Mouse (Mus musculus): Measurements from ENCODE around the gene Xrra1. TPM values are rescaled to one million over a fixed set of nuclear protein-coding genes. Genes with fewer than 3 reads are reported as not detected.
A peak's percentile ranks its signal among the peaks of the same experiment; 100 is the strongest.

The Xrra1 gene
- polyA plus RNA-seq, 1 experiment from 2014 or later: 0.07 TPM

DNA sequence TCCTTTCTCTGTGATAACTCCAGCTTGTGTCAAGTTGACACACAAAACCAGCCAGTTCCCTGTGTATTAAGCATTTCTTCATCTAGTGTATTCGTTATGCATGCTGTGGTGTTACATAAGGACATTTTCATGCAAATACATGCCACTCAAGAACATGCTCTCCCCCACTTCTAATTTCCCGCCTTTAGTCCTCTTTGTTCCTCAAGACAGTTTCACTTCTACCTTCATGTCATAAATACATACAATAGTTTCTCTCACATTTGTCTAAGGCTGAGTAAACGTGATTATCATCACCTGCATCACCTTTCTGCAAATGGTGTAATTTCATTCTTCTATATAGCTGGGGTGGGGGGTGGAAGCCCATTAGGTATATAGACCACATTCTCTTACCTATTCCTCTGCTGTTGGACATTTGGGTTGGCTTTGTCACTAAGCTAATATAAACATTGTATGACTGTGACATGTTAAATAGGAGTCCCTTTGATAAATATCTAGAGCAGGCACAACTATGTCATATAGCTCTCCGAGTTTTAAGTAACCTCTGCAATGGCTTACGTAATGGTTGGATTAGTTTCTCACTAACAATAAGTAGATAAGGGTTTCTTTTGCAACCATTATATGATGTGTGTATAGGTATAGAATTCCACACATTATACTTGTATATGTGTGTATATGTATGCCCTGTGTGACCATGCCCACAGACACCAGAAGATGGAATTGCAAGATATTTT is 25.6 kb upstream of the Xrra1 start:
- Histone ChIP-seq H3K4me2 (ENCODE audit: low read depth, low read length) (no peak overlapping the region), H3K27me3 (ENCODE audit: insufficient read depth, low read length) (no peaks in the 10 kb centered on the region), H3K9me3 (ENCODE audit: low read length) (no peaks in the 10 kb centered on the region), H3K27ac (ENCODE audit: low read depth) (no peak overlapping the region), H3K4me1 (ENCODE audit: insufficient read depth) (peaks cover 9% of the 10 kb centered on the region), H3K36me3 (replicated peaks; ENCODE audit: insufficient read depth, low read length) (peaks cover 4% of the 10 kb centered on the region), H3K4me3 (ENCODE audit: low read depth, low read length) (no peak overlapping the region), H3K9ac (replicated peaks) (no peak overlapping the region)
- no peak for ATAC-seq
- 66% methylated on average over 5 of the region's 5 CpGs for WGBS (ENCODE audit: insufficient replicate concordance)
- no peak for TF ChIP-seq EP300 (IDR thresholded peaks at IDR 0.05; ENCODE audit: low read depth)
- DNase-seq: no peak

DNA sequence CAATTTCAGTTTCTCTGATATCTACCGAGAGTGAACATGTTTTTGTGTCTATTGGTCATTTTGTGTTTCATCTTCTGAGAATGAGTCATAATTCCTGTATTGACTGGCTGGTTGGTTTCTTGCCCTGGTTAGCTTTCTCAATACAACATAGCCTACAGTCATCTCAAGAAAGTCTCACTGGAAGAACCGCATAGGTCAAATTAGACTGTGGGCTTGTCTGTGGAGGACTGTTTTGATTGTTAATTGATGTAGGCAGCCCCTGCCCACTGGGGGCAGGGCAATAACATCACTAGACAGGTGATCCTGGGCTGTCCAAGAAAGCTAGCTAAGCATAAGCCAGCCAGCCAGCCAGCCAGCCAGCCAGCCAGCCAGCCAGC is 25.1 kb upstream of the Xrra1 start:
- H3K4me2 ChIP-seq (ENCODE audit: low read depth, low read length): no peak overlapping the region
- WGBS (ENCODE audit: insufficient replicate concordance): 80% methylated on average over 2 of the region's 2 CpGs
- H3K9me3 ChIP-seq (ENCODE audit: low read length): no peaks in the 10 kb centered on the region
- no peak overlapping the region for H3K4me3 ChIP-seq (ENCODE audit: low read depth, low read length)
- DNase-seq: no peak
- ATAC-seq: no peak
- no peak for TF ChIP-seq EP300 (IDR thresholded peaks at IDR 0.05; ENCODE audit: low read depth)
- no peak for TF ChIP-seq CTCF (IDR thresholded peaks at IDR 0.05; ENCODE audit: low read depth)
- peaks cover 9% of the 10 kb centered on the region for H3K36me3 ChIP-seq (replicated peaks; ENCODE audit: insufficient read depth, low read length)
- no peak overlapping the region for H3K27ac ChIP-seq (ENCODE audit: low read depth)
- H3K9ac ChIP-seq (replicated peaks): no peak overlapping the region
- H3K4me1 ChIP-seq (ENCODE audit: insufficient read depth): peaks cover 8% of the 10 kb centered on the region
- no peaks in the 10 kb centered on the region for H3K27me3 ChIP-seq (ENCODE audit: insufficient read depth, low read length)

DNA sequence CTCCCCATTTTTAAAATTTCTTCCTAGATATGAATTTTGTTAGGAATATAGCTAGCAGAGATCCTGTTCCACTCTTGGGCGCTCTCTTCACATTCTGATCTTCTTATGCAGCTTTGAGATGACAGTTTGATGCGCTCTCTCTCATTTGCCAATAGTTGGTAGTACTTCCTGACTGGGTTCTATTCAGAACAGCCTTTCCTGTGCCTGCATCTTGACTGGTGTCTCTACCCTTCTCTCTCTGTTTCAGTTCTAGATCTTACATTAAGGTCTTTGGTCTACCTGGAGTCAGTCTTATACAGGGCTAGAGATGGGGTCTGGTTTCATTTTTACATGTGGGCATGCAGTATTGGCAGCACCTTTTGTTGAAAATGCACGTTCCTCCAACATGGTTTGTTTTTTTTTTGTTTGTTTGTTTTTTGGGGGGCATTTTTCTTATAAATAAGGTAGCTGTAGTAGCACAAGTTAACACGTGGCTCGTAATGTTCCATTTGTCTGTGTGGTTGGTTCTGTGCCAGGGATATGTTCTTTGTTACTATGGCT is 24.5 kb upstream of the Xrra1 start:
- Histone ChIP-seq H3K27me3 (ENCODE audit: insufficient read depth, low read length) (no peaks in the 10 kb centered on the region), H3K4me3 (ENCODE audit: low read depth, low read length) (no peak overlapping the region), H3K36me3 (replicated peaks; ENCODE audit: insufficient read depth, low read length) (peaks cover 9% of the 10 kb centered on the region), H3K27ac (ENCODE audit: low read depth) (no peak overlapping the region), H3K4me1 (ENCODE audit: insufficient read depth) (peaks cover 10% of the 10 kb centered on the region), H3K9ac (replicated peaks) (no peak overlapping the region), H3K9me3 (ENCODE audit: low read length) (no peaks in the 10 kb centered on the region), H3K4me2 (ENCODE audit: low read depth, low read length) (no peak overlapping the region)
- ATAC-seq: no peak
- DNase-seq: no peak
- TF ChIP-seq EP300 (IDR thresholded peaks at IDR 0.05; ENCODE audit: low read depth) (no peak), CTCF (IDR thresholded peaks at IDR 0.05; ENCODE audit: low read depth) (no peak)
- 76% methylated on average over 5 of the region's 5 CpGs for WGBS (ENCODE audit: insufficient replicate concordance)

DNA sequence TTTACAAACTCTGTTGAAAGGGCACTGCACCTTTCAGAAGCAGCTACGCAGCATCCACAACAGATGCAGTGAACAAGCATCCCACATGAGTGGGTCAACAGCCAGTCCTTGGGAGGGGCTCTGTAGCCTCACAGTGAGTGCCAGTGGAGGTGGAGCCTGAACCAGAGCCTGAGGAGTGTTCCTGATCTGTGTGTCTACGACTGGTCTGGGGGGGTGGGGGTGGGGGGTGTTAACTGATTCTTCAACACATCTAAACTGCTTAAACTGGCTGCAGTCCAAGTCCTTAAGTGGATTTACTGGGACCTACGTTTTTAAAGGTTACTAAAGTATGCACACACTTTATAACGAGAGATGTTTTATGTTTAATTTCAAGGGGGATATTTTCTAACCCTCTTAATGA is 22.1 kb upstream of the Xrra1 start:
- H3K4me2 ChIP-seq (ENCODE audit: low read depth, low read length): no peak overlapping the region
- H3K27me3 ChIP-seq (ENCODE audit: insufficient read depth, low read length): no peaks in the 10 kb centered on the region
- peaks cover 10% of the 10 kb centered on the region for H3K4me1 ChIP-seq (ENCODE audit: insufficient read depth)
- no peak overlapping the region for H3K27ac ChIP-seq (ENCODE audit: low read depth)
- 63% methylated on average over 4 of the region's 4 CpGs for WGBS (ENCODE audit: insufficient replicate concordance)
- ATAC-seq (no peak), DNase-seq (no peak)
- H3K9me3 ChIP-seq (ENCODE audit: low read length): no peaks in the 10 kb centered on the region
- peaks cover 24% of the 10 kb centered on the region for H3K36me3 ChIP-seq (replicated peaks; ENCODE audit: insufficient read depth, low read length)
- TF ChIP-seq CTCF (IDR thresholded peaks at IDR 0.05; ENCODE audit: low read depth) (no peak), EP300 (IDR thresholded peaks at IDR 0.05; ENCODE audit: low read depth) (no peak)
- H3K9ac ChIP-seq (replicated peaks): no peak overlapping the region
- no peak overlapping the region for H3K4me3 ChIP-seq (ENCODE audit: low read depth, low read length)

DNA sequence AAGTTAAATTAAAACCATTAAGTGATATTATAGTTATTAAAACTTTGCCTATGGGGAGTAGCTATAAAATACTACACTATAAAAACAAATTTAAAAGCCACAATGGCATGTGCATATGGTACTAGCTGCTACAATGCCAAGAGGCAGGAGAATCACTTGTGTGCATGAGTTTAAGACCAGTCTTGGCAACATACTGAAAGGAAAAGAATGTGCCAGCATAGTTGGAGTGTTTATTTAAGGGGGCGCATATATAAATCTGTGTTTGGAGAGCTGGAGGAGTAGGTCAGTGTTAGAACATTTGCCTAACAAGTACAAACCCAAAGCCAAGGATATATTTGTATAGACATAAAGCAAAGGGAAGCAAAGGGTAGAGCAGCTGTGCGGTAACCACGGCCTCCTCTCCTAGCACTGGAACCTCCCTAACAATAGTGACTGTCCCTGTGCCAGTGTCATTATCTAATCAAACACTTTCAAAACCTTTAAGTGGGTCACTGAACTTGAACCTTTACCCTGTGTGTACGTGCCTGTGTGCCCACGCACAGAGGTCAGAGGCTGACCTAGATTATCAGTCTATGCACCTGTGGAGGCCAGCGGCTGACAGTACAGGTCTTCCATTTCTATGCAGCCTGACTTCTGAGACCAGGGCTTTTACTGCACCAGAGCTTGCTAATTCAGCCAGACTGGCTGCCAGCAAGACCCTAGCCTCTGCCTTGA is 21.4 kb upstream of the Xrra1 start:
- H3K9me3 ChIP-seq (ENCODE audit: low read length): no peaks in the 10 kb centered on the region
- no peak overlapping the region for H3K4me2 ChIP-seq (ENCODE audit: low read depth, low read length)
- no peaks in the 10 kb centered on the region for H3K27me3 ChIP-seq (ENCODE audit: insufficient read depth, low read length)
- peak; percentile 52 for DNase-seq
- ATAC-seq: peak; percentile 98
- H3K4me1 ChIP-seq (ENCODE audit: insufficient read depth): peaks cover 10% of the 10 kb centered on the region
- peaks cover 30% of the 10 kb centered on the region for H3K36me3 ChIP-seq (replicated peaks; ENCODE audit: insufficient read depth, low read length)
- H3K9ac ChIP-seq (replicated peaks): no peak overlapping the region
- no peak overlapping the region for H3K4me3 ChIP-seq (ENCODE audit: low read depth, low read length)
- 55% methylated on average over 6 of the region's 6 CpGs for WGBS (ENCODE audit: insufficient replicate concordance)
- H3K27ac ChIP-seq (ENCODE audit: low read depth): peak overlapping the region; percentile 89
- no peak for TF ChIP-seq CTCF (IDR thresholded peaks at IDR 0.05; ENCODE audit: low read depth)
- TF ChIP-seq EP300 (IDR thresholded peaks at IDR 0.05; ENCODE audit: low read depth): no peak

DNA sequence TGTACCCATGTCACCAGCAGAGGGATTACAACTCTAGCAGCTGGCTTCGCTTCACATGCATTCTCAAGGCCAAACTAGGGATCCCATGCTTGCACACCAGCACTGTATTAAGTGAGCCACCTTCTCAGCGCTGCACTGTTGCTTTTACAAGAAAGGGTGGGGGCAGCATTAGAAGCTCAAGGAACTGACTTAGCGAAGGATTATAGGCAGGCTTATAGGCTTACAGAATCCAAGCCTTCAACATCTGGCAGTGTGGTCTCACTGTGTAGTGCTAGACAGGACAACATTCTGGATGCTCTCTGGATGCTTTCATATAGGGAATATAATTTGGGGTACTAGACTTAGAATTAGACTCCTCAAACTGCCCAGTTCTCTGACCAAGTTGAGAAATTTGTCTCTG is 20.7 kb upstream of the Xrra1 start:
- peak; percentile 8; the same call in 1 of the 2 replicates for TF ChIP-seq CTCF (IDR thresholded peaks at IDR 0.05; ENCODE audit: low read depth)
- TF ChIP-seq EP300 (IDR thresholded peaks at IDR 0.05; ENCODE audit: low read depth): no peak
- no peak overlapping the region for H3K4me2 ChIP-seq (ENCODE audit: low read depth, low read length)
- ATAC-seq (no peak), DNase-seq (no peak)
- 78% methylated on average over 3 of the region's 3 CpGs for WGBS (ENCODE audit: insufficient replicate concordance)
- peak overlapping the region; percentile 89 for H3K27ac ChIP-seq (ENCODE audit: low read depth)
- no peak overlapping the region for H3K4me3 ChIP-seq (ENCODE audit: low read depth, low read length)
- H3K27me3 ChIP-seq (ENCODE audit: insufficient read depth, low read length): no peaks in the 10 kb centered on the region
- H3K4me1 ChIP-seq (ENCODE audit: insufficient read depth): peaks cover 8% of the 10 kb centered on the region
- no peaks in the 10 kb centered on the region for H3K9me3 ChIP-seq (ENCODE audit: low read length)
- peaks cover 36% of the 10 kb centered on the region for H3K36me3 ChIP-seq (replicated peaks; ENCODE audit: insufficient read depth, low read length)
- no peak overlapping the region for H3K9ac ChIP-seq (replicated peaks)
